Mouse (Mus musculus) hindlimb bud, embryonic 11.5 days (tissue): ENCODE measurements around the gene Smug1.
A peak's percentile ranks its signal among the peaks of the same experiment; 100 is the strongest.

Source experiments
- DNase-seq: peaks from one replicate; pipeline ENCODE4 v3.0.0-alpha.2; 2012; ENCODE audit warnings: low read depth, low spot score; ENCODE audit errors: extremely low spot score

The Smug1 gene

GRCm38 (mm10) chr15:103167042-103167615 lies at the start of gene Smug1:
Smug1 (minus strand) TSS chr15:103167092.
- no peak for DNase-seq

GRCm38 (mm10) chr15:103216052-103216451 lies 49.2 kb upstream of the Smug1 start:
- DNase-seq, result no peak

- peak; percentile 93 for DNase-seq
Observed at GRCm38 (mm10) chr15:103214971-103215907, 48.3 kb upstream of the Smug1 start.

- no peak for DNase-seq
Observed at GRCm38 (mm10) chr15:103214149-103214548, 47.3 kb upstream of the Smug1 start.

- DNase-seq, result no peak
Observed at GRCm38 (mm10) chr15:103205156-103205555, 38.3 kb upstream of the Smug1 start.

- DNase-seq, result no peak
Observed at GRCm38 (mm10) chr15:103202088-103202793, 35.3 kb upstream of the Smug1 start.

GRCm38 (mm10) chr15:103197785-103198184 lies 30.9 kb upstream of the Smug1 start:
- DNase-seq, result no peak

GRCm38 (mm10) chr15:103196835-103197234 lies 29.9 kb upstream of the Smug1 start:
- DNase-seq, result no peak

- DNase-seq, result no peak
Observed at GRCm38 (mm10) chr15:103193606-103194005, 26.7 kb upstream of the Smug1 start.

- DNase-seq, result no peak
Observed at GRCm38 (mm10) chr15:103190531-103191462, 23.9 kb upstream of the Smug1 start.

- DNase-seq, result no peak
Observed at GRCm38 (mm10) chr15:103190083-103190482, 23.2 kb upstream of the Smug1 start.

GRCm38 (mm10) chr15:103187803-103188202 lies 20.9 kb upstream of the Smug1 start:
- DNase-seq, result no peak

- DNase-seq, result no peak
Observed at GRCm38 (mm10) chr15:103185462-103186198, 18.7 kb upstream of the Smug1 start.

GRCm38 (mm10) chr15:103183651-103184610 lies 17.0 kb upstream of the Smug1 start:
- DNase-seq, result no peak

- no peak for DNase-seq
Observed at GRCm38 (mm10) chr15:103183135-103183534, 16.2 kb upstream of the Smug1 start.

- DNase-seq, result no peak
Observed at GRCm38 (mm10) chr15:103182166-103182790, 15.4 kb upstream of the Smug1 start.

- no peak for DNase-seq
Observed at GRCm38 (mm10) chr15:103180406-103180805, 13.5 kb upstream of the Smug1 start.

GRCm38 (mm10) chr15:103178767-103179166 lies 11.9 kb upstream of the Smug1 start:
- no peak for DNase-seq
